Mouse (Mus musculus) stomach, postnatal 0 days (tissue): ENCODE data around the gene Zfp335. TPM values are rescaled to one million over a fixed set of nuclear protein-coding genes. Genes with fewer than 3 reads are reported as not detected.
A peak's percentile ranks its signal among the peaks of the same experiment; 100 is the strongest.

ENCODE experiments used
- ATAC-seq: fragments of 200-750 bp; cut with Nextera tagmentation; 2 replicates; pipeline ENCODE4 v1.8.0; 2017; ENCODE audit not compliant: low FRiP score, low TSS enrichment
- DNase-seq: peaks from one replicate; pipeline ENCODE4 v3.0.0-alpha.2; 2016; ENCODE audit warnings: low spot score
- H3K27ac ChIP-seq: fragments of 300-500 bp; sonication (generic); replicated peaks from 2 replicates; pipeline ENCODE4 v1.5.1; 2014; ENCODE audit warnings: mild to moderate bottlenecking, control low read depth
- H3K27me3 ChIP-seq: fragments of 300-500 bp; sonication (generic); 2 replicates; pipeline ENCODE4 v1.6.1; 2014; ENCODE audit warnings: low read length; ENCODE audit not compliant: control insufficient read depth, insufficient read depth
- H3K36me3 ChIP-seq: fragments of 300-500 bp; sonication (generic); 2 replicates; pipeline ENCODE4 v1.6.1; 2014; ENCODE audit warnings: low read length, mixed read lengths; ENCODE audit not compliant: control insufficient read depth, insufficient read depth
- H3K4me1 ChIP-seq: fragments of 300-500 bp; sonication (generic); replicated peaks from 2 replicates; pipeline ENCODE4 v1.6.1; 2014; ENCODE audit warnings: antibody characterized with exemption; ENCODE audit not compliant: control insufficient read depth, insufficient read depth
- H3K4me2 ChIP-seq: fragments of 300-500 bp; sonication (generic); replicated peaks from 2 replicates; pipeline ENCODE4 v1.6.1; 2014; ENCODE audit warnings: low read depth, mild to moderate bottlenecking, control low read depth, moderate library complexity
- H3K4me3 ChIP-seq: fragments of 300-500 bp; sonication (generic); 2 replicates; pipeline ENCODE4 v1.5.1; 2014; ENCODE audit warnings: low read depth, low read length, control low read depth
- H3K9ac ChIP-seq: fragments of 300-500 bp; sonication (generic); 2 replicates; pipeline ENCODE4 v1.6.1; 2014; ENCODE audit warnings: mild to moderate bottlenecking, low read length, control low read depth, mixed read lengths
- H3K9me3 ChIP-seq: fragments of 300-500 bp; sonication (generic); 2 replicates; pipeline ENCODE4 v1.6.1; 2016; ENCODE audit warnings: low read length; ENCODE audit not compliant: control insufficient read depth
- CTCF ChIP-seq: IDR thresholded peaks from 2 replicates; pipeline ENCODE4 v1.5.1; 2016; ENCODE audit warnings: antibody characterized with exemption, low read depth, mild to moderate bottlenecking, moderate library complexity
- EP300 ChIP-seq: optimal IDR thresholded peaks from 2 replicates; pipeline ENCODE3; 2016; ENCODE audit warnings: antibody characterized with exemption
- WGBS: fragments of 180-500 bp; shearing (Covaris S2); extraction: QIAGEN DNeasy Blood & Tissue Kit; methylation state at CpG from one replicate; pipeline ENCODE4 v1.1.7; 2014; 5-methylcytosine and 5-hydroxymethylcytosine counted together
- polyA plus RNA-seq: library from polyadenylated mRNA; unstranded; fragments of >200 nt; fragmentation: Nextera tagmentation; extraction: Ambion mirVana; gene quantifications from 2 replicates; pipeline ENCODE4 v1.2.1, GENCODE M21; 2015

Zfp335 gene
- polyA plus RNA-seq, 1 experiment from 2014 or later: 3.7 TPM

DNA sequence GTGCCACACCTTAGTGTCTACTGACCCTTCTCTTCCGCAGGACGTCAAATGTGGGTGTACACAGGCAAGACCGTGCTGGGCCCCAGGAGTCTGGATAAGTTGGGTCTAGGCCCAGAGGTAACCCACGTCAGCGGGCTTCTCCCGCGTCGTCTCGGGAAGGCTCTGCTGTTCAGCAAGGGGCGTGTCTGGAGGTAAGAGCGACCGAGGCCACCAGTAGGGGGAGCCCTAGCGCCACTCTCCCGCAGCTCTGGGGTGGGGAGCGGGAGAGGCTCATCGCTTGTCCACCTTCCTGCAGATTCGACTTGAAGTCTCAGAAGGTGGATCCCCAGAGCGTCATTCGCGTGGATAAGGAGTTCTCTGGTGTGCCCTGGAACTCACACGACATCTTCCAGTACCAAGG lies 41.7 kb upstream of the Zfp335 start:
- no peaks in the 10 kb centered on the region; the same call in 1 of the 2 replicates for H3K4me1 ChIP-seq
- no peak overlapping the region for H3K9ac ChIP-seq
- WGBS: under 1% methylated on average over 21 of the region's 21 CpGs
- H3K4me2 ChIP-seq: no peak overlapping the region; the same call in 1 of the 2 replicates
- no peaks in the 10 kb centered on the region for H3K9me3 ChIP-seq
- DNase-seq: peak; percentile 88
- no peak overlapping the region for H3K27ac ChIP-seq
- peaks cover 15% of the 10 kb centered on the region; the same call in 1 of the 2 replicates for H3K27me3 ChIP-seq
- peak; percentile 84 for ATAC-seq
- TF ChIP-seq CTCF: peak; percentile 94
- no peak for TF ChIP-seq EP300
- no peak overlapping the region for H3K4me3 ChIP-seq
- no peaks in the 10 kb centered on the region for H3K36me3 ChIP-seq

DNA sequence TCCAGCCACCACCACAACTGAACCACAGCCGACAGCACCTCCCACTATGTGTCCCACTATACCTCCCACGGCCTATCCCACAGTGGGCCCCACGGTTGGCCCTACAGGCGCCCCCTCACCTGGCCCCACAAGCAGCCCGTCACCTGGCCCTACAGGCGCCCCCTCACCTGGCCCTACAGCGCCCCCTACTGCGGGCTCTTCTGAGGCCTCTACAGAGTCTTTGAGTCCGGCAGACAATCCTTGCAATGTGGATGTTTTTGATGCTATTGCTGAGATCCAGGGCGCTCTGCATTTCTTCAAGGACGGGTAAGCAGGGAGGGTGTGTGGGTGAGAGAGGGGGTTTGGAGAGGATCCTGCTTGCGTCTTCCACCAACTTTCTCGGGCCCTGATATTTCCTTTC lies 40.9 kb upstream of the Zfp335 start:
- WGBS: 48% methylated on average over 13 of the region's 13 CpGs
- ATAC-seq: no peak
- TF ChIP-seq CTCF: peak; percentile 46
- TF ChIP-seq EP300: no peak
- Histone ChIP-seq H3K9me3 (no peaks in the 10 kb centered on the region), H3K27me3 (peaks cover 17% of the 10 kb centered on the region; the same call in 1 of the 2 replicates), H3K4me3 (no peak overlapping the region), H3K9ac (no peak overlapping the region), H3K4me2 (no peak overlapping the region), H3K4me1 (no peaks in the 10 kb centered on the region; the same call in 1 of the 2 replicates), H3K36me3 (no peaks in the 10 kb centered on the region), H3K27ac (no peak overlapping the region)
- peak; percentile 39 for DNase-seq

DNA sequence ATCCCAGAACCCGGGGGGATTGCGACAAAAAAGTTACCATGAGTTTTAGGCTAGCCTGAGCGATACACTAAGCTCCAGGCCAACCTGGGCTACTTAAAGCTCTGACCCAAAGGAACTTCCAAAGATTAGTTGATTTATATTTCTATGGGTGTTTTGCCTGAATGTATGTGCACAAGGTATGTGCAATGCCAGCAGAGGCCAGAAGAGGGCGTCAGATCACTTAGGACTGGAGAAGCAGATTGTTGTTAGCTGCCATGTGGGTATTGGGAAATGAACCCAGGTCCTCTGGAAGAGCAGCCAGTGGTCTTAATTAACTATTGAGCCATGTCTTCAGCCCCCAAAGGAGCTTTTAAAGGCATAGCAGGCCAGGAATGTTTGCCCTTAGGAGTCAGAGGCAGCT lies 40.2 kb upstream of the Zfp335 start:
- ATAC-seq (no peak), DNase-seq (no peak)
- 82% methylated on average over 4 of the region's 4 CpGs for WGBS
- no peak overlapping the region for H3K27ac ChIP-seq
- no peaks in the 10 kb centered on the region for H3K9me3 ChIP-seq
- H3K9ac ChIP-seq: no peak overlapping the region
- no peak overlapping the region for H3K4me3 ChIP-seq
- no peaks in the 10 kb centered on the region for H3K36me3 ChIP-seq
- TF ChIP-seq EP300 (no peak), CTCF (peak; percentile 48)
- no peaks in the 10 kb centered on the region; the same call in 1 of the 2 replicates for H3K4me1 ChIP-seq
- no peak overlapping the region for H3K4me2 ChIP-seq
- H3K27me3 ChIP-seq: peaks cover 17% of the 10 kb centered on the region; the same call in 1 of the 2 replicates

- Histone ChIP-seq H3K9ac (no peak overlapping the region), H3K27ac (no peak overlapping the region), H3K4me1 (no peaks in the 10 kb centered on the region; the same call in 1 of the 2 replicates), H3K27me3 (peaks cover 17% of the 10 kb centered on the region; the same call in 1 of the 2 replicates), H3K36me3 (no peaks in the 10 kb centered on the region), H3K4me3 (no peak overlapping the region), H3K4me2 (no peak overlapping the region), H3K9me3 (no peaks in the 10 kb centered on the region)
- WGBS: 20% methylated on average over 13 of the region's 13 CpGs
- ATAC-seq (no peak), DNase-seq (no peak)
- TF ChIP-seq CTCF (peak; percentile 61), EP300 (no peak)
These were observed 38.9 kb upstream of the Zfp335 start for GRCm38 (mm10) chr2:164950501-164950900.

GRCm38 (mm10) chr2:164948962-164949361 lies 37.4 kb upstream of the Zfp335 start:
- no peaks in the 10 kb centered on the region; the same call in 1 of the 2 replicates for H3K4me1 ChIP-seq
- H3K9me3 ChIP-seq: no peaks in the 10 kb centered on the region
- WGBS: 11% methylated on average over 25 of the region's 25 CpGs
- ATAC-seq: no peak
- no peaks in the 10 kb centered on the region for H3K36me3 ChIP-seq
- H3K4me3 ChIP-seq: peak overlapping the region; percentile 12; the same call in 1 of the 2 replicates
- TF ChIP-seq EP300: no peak
- TF ChIP-seq CTCF: no peak
- peaks cover 17% of the 10 kb centered on the region; the same call in 1 of the 2 replicates for H3K27me3 ChIP-seq
- H3K9ac ChIP-seq: no peak overlapping the region
- H3K4me2 ChIP-seq: 0 out of 2 replicates have a peak overlapping the region, but pooled peaks have one; percentile 5
- H3K27ac ChIP-seq: no peak overlapping the region
- DNase-seq: no peak

GRCm38 (mm10) chr2:164947930-164948329 lies 36.4 kb upstream of the Zfp335 start:
- Histone ChIP-seq H3K36me3 (no peaks in the 10 kb centered on the region), H3K4me3 (no peak overlapping the region), H3K4me1 (no peaks in the 10 kb centered on the region; the same call in 1 of the 2 replicates), H3K9ac (no peak overlapping the region), H3K27ac (no peak overlapping the region), H3K4me2 (no peak overlapping the region), H3K27me3 (peaks cover 17% of the 10 kb centered on the region; the same call in 1 of the 2 replicates), H3K9me3 (no peaks in the 10 kb centered on the region)
- WGBS: 10% methylated on average over 6 of the region's 7 CpGs
- ATAC-seq: no peak
- DNase-seq: no peak
- TF ChIP-seq EP300: no peak
- TF ChIP-seq CTCF: no peak
